Mouse (Mus musculus) lung, embryonic 14.5 days (tissue): ENCODE data around the gene Slc47a2. TPM values are rescaled to one million over a fixed set of nuclear protein-coding genes. Genes with fewer than 3 reads are reported as not detected.

Experiments used
- ATAC-seq: fragments of 200-750 bp; cut with Nextera tagmentation; 2 replicates; pipeline ENCODE4 v1.8.0; 2017; ENCODE audit warnings: mild to moderate bottlenecking, moderate TSS enrichment, moderate library complexity; ENCODE audit not compliant: insufficient read depth
- DNase-seq: peaks from one replicate; pipeline ENCODE4 v3.0.0-alpha.2; 2015
- H3K27ac ChIP-seq: fragments of 300-500 bp; sonication (generic); 2 replicates; pipeline ENCODE4 v1.5.1; 2014; ENCODE audit warnings: low read depth, mild to moderate bottlenecking, moderate library complexity
- H3K27me3 ChIP-seq: fragments of 300-500 bp; sonication (generic); 2 replicates; pipeline ENCODE4 v1.6.1; 2014; ENCODE audit warnings: low read length, control low read depth; ENCODE audit not compliant: insufficient read depth
- H3K36me3 ChIP-seq: fragments of 300-500 bp; sonication (generic); 2 replicates; pipeline ENCODE4 v1.6.1; 2014; ENCODE audit warnings: control low read depth; ENCODE audit not compliant: insufficient read depth
- H3K4me1 ChIP-seq: fragments of 300-500 bp; sonication (generic); 2 replicates; pipeline ENCODE4 v1.6.1; 2014; ENCODE audit warnings: antibody characterized with exemption, control low read depth; ENCODE audit not compliant: insufficient read depth
- H3K4me2 ChIP-seq: fragments of 300-500 bp; sonication (generic); 2 replicates; pipeline ENCODE4 v1.6.1; 2014; ENCODE audit warnings: mild to moderate bottlenecking
- H3K4me3 ChIP-seq: fragments of 300-500 bp; sonication (generic); 2 replicates; pipeline ENCODE4 v1.5.1; 2014; ENCODE audit warnings: low read depth, low read length
- H3K9ac ChIP-seq: fragments of 300-500 bp; sonication (generic); 2 replicates; pipeline ENCODE4 v1.6.1; 2014
- H3K9me3 ChIP-seq: fragments of 300-500 bp; sonication (generic); 2 replicates; pipeline ENCODE4 v1.6.1; 2016; ENCODE audit warnings: low read depth, low read length, control low read depth
- CTCF ChIP-seq: IDR thresholded peaks from 2 replicates; pipeline ENCODE4 v1.5.1; 2016; ENCODE audit warnings: antibody characterized with exemption, low read depth
- WGBS: fragments of 180-500 bp; shearing (Covaris S2); extraction: QIAGEN DNeasy Blood & Tissue Kit; methylation state at CpG from one replicate; pipeline ENCODE4 v1.1.7; 2014; 5-methylcytosine and 5-hydroxymethylcytosine counted together
- polyA plus RNA-seq: library from polyadenylated mRNA; unstranded; fragments of >200 nt; fragmentation: Nextera tagmentation; extraction: Ambion mirVana; gene quantifications from 2 replicates; pipeline ENCODE4 v1.2.1, GENCODE M21; 2014

The Slc47a2 gene
- polyA plus RNA-seq, 1 experiment from 2014 or later: not detected

DNA sequence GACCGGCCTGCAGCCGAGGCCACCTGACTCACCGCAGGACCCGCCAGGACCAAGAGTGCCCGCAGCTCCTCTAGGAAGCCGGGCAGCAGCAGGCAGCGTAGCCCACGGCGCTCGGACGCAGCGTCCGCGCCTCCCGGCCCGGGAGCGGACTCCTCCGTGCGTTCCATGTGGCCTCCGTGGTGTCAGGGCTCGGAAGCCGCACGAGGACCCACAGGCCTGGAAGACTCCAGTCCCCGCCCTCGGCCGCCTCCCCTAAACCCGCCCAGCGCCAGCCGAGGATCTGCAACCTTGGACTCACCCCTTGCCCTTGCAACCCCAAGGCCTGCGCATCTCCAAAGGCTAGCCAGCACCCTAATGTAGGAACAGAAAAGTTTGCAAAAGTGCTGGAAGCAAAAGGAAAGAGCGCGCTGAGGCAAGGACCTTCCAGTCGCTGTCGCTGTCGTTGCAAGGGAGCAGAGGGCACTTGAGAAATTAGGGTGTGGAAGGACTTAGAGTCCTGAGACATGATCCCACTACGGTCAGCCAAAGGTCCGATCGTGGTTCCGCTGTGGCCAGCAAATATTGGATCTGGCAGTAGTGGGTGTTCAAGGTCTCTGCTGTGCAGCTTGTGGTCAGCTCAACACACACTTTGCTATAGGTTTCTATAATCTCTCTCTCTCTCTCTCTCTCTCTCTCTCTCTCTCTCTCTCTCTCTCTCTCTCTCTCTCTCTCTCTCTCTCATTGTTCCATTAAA is 35.4 kb upstream of the Slc47a2 start, which contains the start of gene Slc47a1:
Gene Slc47a1, minus strand, starts transcription at position 465 of the 733 bp plus-strand sequence.
- H3K27me3 ChIP-seq: peaks cover 23% of the 10 kb centered on the region

DNA sequence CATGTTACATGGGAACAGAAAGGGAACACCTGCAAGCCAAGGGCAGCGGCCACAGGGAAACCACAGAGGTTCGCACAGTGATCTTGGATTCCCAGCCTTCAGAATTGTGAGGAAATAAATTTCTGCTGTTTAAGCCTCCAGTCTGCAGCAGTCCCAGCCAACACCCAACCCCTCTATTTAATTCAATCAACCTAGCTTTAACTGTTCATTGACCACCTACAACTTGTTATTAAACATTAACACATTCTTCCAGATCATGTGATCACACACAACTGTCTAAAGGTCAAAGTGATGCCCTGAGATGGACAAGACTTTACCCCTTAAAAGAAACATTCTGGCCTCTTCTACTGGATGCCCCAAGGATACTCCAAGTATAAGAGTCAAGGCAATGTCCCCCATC is 26.0 kb upstream of the Slc47a2 start:
- WGBS: 94% methylated on average over 2 of the region's 2 CpGs
- H3K4me2 ChIP-seq: no peak overlapping the region
- no peak for DNase-seq

More for the DNA sequence above, 35.4 kb upstream of the Slc47a2 start, which contains the start of gene Slc47a1:
- WGBS: 11% methylated on average over 39 of the region's 39 CpGs
- no peaks in the 10 kb centered on the region for H3K9me3 ChIP-seq
- no peaks in the 10 kb centered on the region for H3K36me3 ChIP-seq
- H3K4me1 ChIP-seq: no peaks in the 10 kb centered on the region
- no peak within 1 kb of the TSS for H3K27ac ChIP-seq
- peak; percentile 51 for DNase-seq
- H3K9ac ChIP-seq: no peak within 1 kb of the TSS; the same call in 1 of the 2 replicates
- H3K4me3 ChIP-seq: peak within 1 kb of the TSS; percentile 33
- peak; percentile 41; the same call in 1 of the 2 replicates for ATAC-seq
- no peak for TF ChIP-seq CTCF
- peak within 1 kb of the TSS; percentile 69 for H3K4me2 ChIP-seq

DNA sequence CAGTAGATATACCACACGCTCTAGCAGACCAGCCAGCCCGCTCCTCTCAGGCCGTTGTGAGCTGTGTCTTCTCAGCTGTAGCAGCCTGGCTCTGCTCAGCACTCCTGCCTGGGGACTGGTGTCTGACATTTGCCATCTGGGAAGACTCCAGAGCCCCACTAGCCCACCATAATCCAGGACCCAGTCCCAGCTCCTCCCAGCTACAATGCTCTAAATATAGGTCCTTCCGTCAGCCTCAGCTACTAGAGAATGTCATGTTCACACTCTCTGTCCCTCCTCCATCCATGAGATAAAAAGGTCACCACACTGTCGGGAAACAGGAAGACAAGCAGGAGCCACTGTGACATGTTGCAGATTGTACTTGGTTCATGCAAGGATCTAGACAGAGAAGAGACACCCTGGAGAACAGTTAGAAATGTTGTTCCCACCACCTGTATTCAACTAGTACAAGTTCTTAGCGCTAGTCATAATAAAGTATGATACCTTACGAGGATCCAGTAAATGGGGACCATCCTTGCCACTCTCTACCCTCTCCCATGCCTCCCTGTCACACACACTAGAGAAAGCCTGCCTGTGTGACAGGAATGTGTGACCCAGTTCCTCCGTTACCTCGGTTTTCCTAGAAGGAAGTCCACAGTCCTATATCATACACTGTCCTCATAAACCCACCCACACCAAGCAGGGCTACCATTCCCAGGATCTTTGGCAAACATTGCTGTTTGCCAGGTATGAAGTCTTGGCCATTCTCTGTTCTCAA is 24.0 kb upstream of the Slc47a2 start:
- H3K27me3 ChIP-seq: no peaks in the 10 kb centered on the region
- H3K4me3 ChIP-seq: no peak overlapping the region
- peaks cover 12% of the 10 kb centered on the region; the same call in 1 of the 2 replicates for H3K4me1 ChIP-seq
- H3K36me3 ChIP-seq: no peaks in the 10 kb centered on the region
- peak overlapping the region; percentile 88 for H3K27ac ChIP-seq
- ATAC-seq (peak; percentile 97), DNase-seq (peak; percentile 86)
- H3K4me2 ChIP-seq: 0 out of 2 replicates have a peak overlapping the region, but pooled peaks have one; percentile 18
- WGBS: 39% methylated on average over 9 of the region's 9 CpGs
- no peak for TF ChIP-seq CTCF
- H3K9ac ChIP-seq: no peak overlapping the region
- H3K9me3 ChIP-seq: no peaks in the 10 kb centered on the region

More for the DNA sequence above, 26.0 kb upstream of the Slc47a2 start:
- no peaks in the 10 kb centered on the region for H3K36me3 ChIP-seq
- H3K27ac ChIP-seq: no peak overlapping the region
- H3K4me1 ChIP-seq: peaks cover 12% of the 10 kb centered on the region; the same call in 1 of the 2 replicates
- no peak for ATAC-seq
- H3K9me3 ChIP-seq: no peaks in the 10 kb centered on the region
- H3K9ac ChIP-seq: no peak overlapping the region
- no peaks in the 10 kb centered on the region for H3K27me3 ChIP-seq
- no peak for TF ChIP-seq CTCF
- H3K4me3 ChIP-seq: no peak overlapping the region

DNA sequence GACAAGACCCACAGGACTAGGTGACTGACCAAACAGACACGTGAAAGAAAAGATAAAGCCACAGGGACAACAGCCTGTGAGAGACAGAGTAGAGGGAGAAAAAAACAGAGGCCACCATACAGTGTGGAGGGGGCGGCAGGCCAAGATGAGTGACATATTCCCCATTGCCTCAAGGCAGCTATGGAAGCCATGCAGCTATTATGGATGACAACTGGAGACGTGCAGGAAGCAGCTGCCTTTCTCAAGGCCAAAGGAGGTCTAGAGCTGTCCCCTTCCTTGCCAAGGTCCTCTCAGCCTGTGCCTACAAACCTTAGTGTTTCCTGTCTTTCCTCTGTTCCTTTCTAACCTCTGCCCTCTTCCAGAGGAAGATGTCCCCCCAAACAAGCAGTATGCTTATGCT is 23.3 kb upstream of the Slc47a2 start:
- H3K9me3 ChIP-seq: no peaks in the 10 kb centered on the region
- TF ChIP-seq CTCF: no peak
- DNase-seq: peak; percentile 69
- H3K4me2 ChIP-seq: 0 out of 2 replicates have a peak overlapping the region, but pooled peaks have one; percentile 18
- WGBS: 43% methylated on average over 3 of the region's 3 CpGs
- peak overlapping the region; percentile 88 for H3K27ac ChIP-seq
- ATAC-seq: peak; percentile 66
- no peaks in the 10 kb centered on the region for H3K27me3 ChIP-seq
- no peak overlapping the region for H3K9ac ChIP-seq
- no peak overlapping the region for H3K4me3 ChIP-seq
- no peaks in the 10 kb centered on the region for H3K36me3 ChIP-seq
- H3K4me1 ChIP-seq: peaks cover 12% of the 10 kb centered on the region; the same call in 1 of the 2 replicates

DNA sequence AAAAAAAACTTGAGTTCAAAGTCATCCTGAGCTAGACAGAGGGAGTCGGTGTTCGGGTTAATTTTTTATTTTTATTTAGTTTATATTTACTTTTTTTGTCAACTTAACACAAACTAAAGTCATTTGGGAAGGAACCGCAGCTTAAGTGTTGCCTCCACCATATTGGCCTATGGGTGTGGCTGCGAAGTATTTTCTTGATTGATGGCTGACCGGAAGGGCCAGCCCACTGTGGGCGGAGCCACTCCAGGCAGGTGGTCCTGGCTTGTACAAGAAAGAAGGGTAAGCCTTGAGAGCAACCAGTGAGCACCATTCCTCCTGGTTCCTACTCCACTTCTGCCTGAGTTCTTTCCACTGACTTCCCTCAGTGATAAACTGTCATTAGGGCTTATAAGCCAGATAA is 21.4 kb upstream of the Slc47a2 start:
- Histone ChIP-seq H3K4me2 (no peak overlapping the region), H3K4me3 (no peak overlapping the region), H3K9ac (no peak overlapping the region), H3K27me3 (no peaks in the 10 kb centered on the region), H3K4me1 (peaks cover 12% of the 10 kb centered on the region; the same call in 1 of the 2 replicates), H3K9me3 (no peaks in the 10 kb centered on the region), H3K27ac (no peak overlapping the region), H3K36me3 (no peaks in the 10 kb centered on the region)
- ATAC-seq (no peak), DNase-seq (no peak)
- 81% methylated on average over 6 of the region's 6 CpGs for WGBS
- no peak for TF ChIP-seq CTCF

DNA sequence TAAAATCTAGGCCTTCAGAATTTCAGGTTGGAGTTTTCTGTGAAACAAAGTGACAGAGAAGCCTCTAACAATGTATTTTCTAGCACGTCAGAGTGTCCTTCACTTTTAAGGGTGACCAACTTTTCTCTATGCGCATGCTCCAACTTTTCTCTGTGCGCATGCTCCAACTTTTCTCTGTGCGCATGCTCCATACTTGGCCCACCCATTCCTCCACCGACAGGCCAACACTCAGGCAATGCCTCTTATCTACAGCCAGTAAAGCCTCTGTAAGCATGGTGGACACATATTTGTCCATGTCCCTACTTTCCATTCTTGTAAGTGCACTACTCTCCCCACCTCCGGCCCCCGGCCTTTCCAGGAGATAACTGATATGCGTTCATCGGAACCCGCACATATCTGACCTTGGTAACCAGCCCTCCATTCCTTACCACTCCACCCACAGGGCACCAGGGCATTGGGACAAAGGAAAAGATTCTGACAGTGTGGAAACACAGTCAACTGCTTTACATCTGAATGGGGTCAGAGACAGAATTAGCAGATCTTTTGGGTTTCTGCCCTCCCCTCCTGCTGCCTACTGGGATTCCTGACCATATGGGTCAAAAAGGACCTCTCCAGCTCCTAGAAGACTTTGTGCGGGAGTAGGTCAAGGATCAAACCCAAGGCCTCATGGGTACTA is 19.0 kb upstream of the Slc47a2 start:
- H3K4me3 ChIP-seq: no peak overlapping the region
- WGBS: 88% methylated on average over 11 of the region's 11 CpGs
- H3K27ac ChIP-seq: no peak overlapping the region
- no peaks in the 10 kb centered on the region for H3K9me3 ChIP-seq
- DNase-seq (no peak), ATAC-seq (no peak)
- TF ChIP-seq CTCF: no peak
- H3K27me3 ChIP-seq: no peaks in the 10 kb centered on the region
- H3K4me2 ChIP-seq: no peak overlapping the region
- no peak overlapping the region for H3K9ac ChIP-seq
- no peaks in the 10 kb centered on the region for H3K36me3 ChIP-seq
- peaks cover 9% of the 10 kb centered on the region; the same call in 1 of the 2 replicates for H3K4me1 ChIP-seq
